Mouse (Mus musculus): ENCODE measurements around the gene Best1.

The Best1 gene

GRCm38 (mm10) chr19:9991304-9991703 lies 10.1 kb downstream of the Best1 start:
- DNase-seq (ENCODE audit: low spot score in 2 of 2) = peak; percentile 87 to 96

GRCm38 (mm10) chr19:9989884-9990256 lies 11.6 kb downstream of the Best1 start:
- DNase-seq (ENCODE audit: low spot score in 2 of 2) = no peak

GRCm38 (mm10) chr19:9989171-9989883 lies 12.1 kb downstream of the Best1 start:
- DNase-seq (ENCODE audit: low spot score in 2 of 2) = peak in 1 of 2 experiments; percentile 33

- DNase-seq (ENCODE audit: low spot score in 2 of 2) = no peak
These were observed 13.8 kb downstream of the Best1 start for GRCm38 (mm10) chr19:9987593-9987992.

GRCm38 (mm10) chr19:9987192-9987591 lies 14.2 kb downstream of the Best1 start:
- no peak for DNase-seq (ENCODE audit: low spot score in 2 of 2)

- no peak for DNase-seq (ENCODE audit: low spot score in 2 of 2)
These were observed 15.5 kb downstream of the Best1 start for GRCm38 (mm10) chr19:9985900-9986421.

- no peak for DNase-seq (ENCODE audit: low spot score in 2 of 2)
These were observed 16.1 kb downstream of the Best1 start for GRCm38 (mm10) chr19:9985190-9985899.

- DNase-seq (ENCODE audit: low spot score in 2 of 2) = no peak
These were observed 17.1 kb downstream of the Best1 start for GRCm38 (mm10) chr19:9984111-9985055.

- DNase-seq (ENCODE audit: low spot score in 2 of 2) = peak; percentile 81 to 82
These were observed 18.4 kb downstream of the Best1 start for GRCm38 (mm10) chr19:9982852-9983542.

GRCm38 (mm10) chr19:9982151-9982851 lies 19.1 kb downstream of the Best1 start:
- peak; percentile 96 to 98 for DNase-seq (ENCODE audit: low spot score in 2 of 2)

GRCm38 (mm10) chr19:9981621-9982020 lies 19.8 kb downstream of the Best1 start:
- DNase-seq (ENCODE audit: low spot score in 2 of 2) = no peak

- no peak for DNase-seq (ENCODE audit: low spot score in 2 of 2)
These were observed 21.2 kb downstream of the Best1 start, which contains the start of gene Fth1 for GRCm38 (mm10) chr19:9980258-9980657. Gene Fth1, plus strand, starts transcription at chr19:9980598.

- peak in 1 of 2 experiments; percentile 51 for DNase-seq (ENCODE audit: low spot score in 2 of 2)
These were observed 22.3 kb downstream of the Best1 start for GRCm38 (mm10) chr19:9979156-9979555.

GRCm38 (mm10) chr19:9978431-9978951 lies 22.9 kb downstream of the Best1 start:
- DNase-seq (ENCODE audit: low spot score in 2 of 2) = peak; percentile 75 to 85

- DNase-seq (ENCODE audit: low spot score in 2 of 2) = peak in 1 of 2 experiments; percentile 58
These were observed 24.3 kb downstream of the Best1 start for GRCm38 (mm10) chr19:9977085-9977484.

GRCm38 (mm10) chr19:9974853-9975252 lies 26.6 kb downstream of the Best1 start:
- peak; percentile 48 to 73 for DNase-seq (ENCODE audit: low spot score in 2 of 2)

- DNase-seq (ENCODE audit: low spot score in 2 of 2) = no peak
These were observed 33.2 kb downstream of the Best1 start for GRCm38 (mm10) chr19:9968081-9968787.

- DNase-seq (ENCODE audit: low spot score in 2 of 2) = peak in 1 of 2 experiments; percentile 33
These were observed 35.2 kb downstream of the Best1 start for GRCm38 (mm10) chr19:9966096-9966867.

Measured in spleen, postnatal 4 days (tissue).